Mouse (Mus musculus) MEL (cell line): ENCODE measurements around the gene She. TPM values are rescaled to one million over a fixed set of nuclear protein-coding genes. Genes with fewer than 3 reads are reported as not detected.

Source experiments
- DNase-seq: peaks from one replicate; pipeline ENCODE4 v3.0.0; 2011; ENCODE audit warnings: low read depth, low spot score
- H3K27ac ChIP-seq: 2 replicates; pipeline ENCODE4 v1.5.1; 2012; ENCODE audit warnings: low read depth, mild to moderate bottlenecking, control low read depth, low read length, moderate library complexity; ENCODE audit not compliant: control insufficient read depth
- H3K27me3 ChIP-seq, 2 experiments: fragments of 150-350 bp in 1 of 2; sonication (generic) in 1 of 2; 2 replicates each; pipeline ENCODE4 v1.6.1; 2012; ENCODE audit warnings: low read length in 2 of 2, mild to moderate bottlenecking in 2 of 2, improper control_type of control experiment in 1 of 2, moderate library complexity in 1 of 2; ENCODE audit not compliant: insufficient read depth in 2 of 2, control insufficient read depth in 1 of 2
- H3K36me3 ChIP-seq, 2 experiments: 2 replicates each; pipeline ENCODE4 v1.6.1; 2012 to 2014; ENCODE audit warnings: low read length in 2 of 2, improper control_type of control experiment in 1 of 2, inconsistent platforms in 1 of 2, mild to moderate bottlenecking in 1 of 2; ENCODE audit not compliant: insufficient read depth in 2 of 2, control insufficient read depth in 1 of 2
- H3K4me1 ChIP-seq, 2 experiments: fragments of 150-350 bp in 1 of 2; sonication (generic) in 1 of 2; 2 replicates each; pipeline ENCODE4 v1.6.1; 2012; ENCODE audit warnings: low read length in 2 of 2, improper control_type of control experiment in 1 of 2, mild to moderate bottlenecking in 1 of 2; ENCODE audit not compliant: insufficient read depth in 2 of 2, control insufficient read depth in 1 of 2
- H3K4me3 ChIP-seq, 2 experiments: fragments of 150-350 bp in 1 of 2; sonication (generic) in 1 of 2; 2 replicates each; pipeline ENCODE4 v1.5.1; 2012; ENCODE audit warnings: low read depth in 2 of 2, low read length in 2 of 2, mild to moderate bottlenecking in 2 of 2, moderate library complexity in 2 of 2, control low read depth in 1 of 2, improper control_type of control experiment in 1 of 2; ENCODE audit not compliant: control insufficient read depth in 1 of 2, insufficient read depth in 1 of 2
- H3K79me2 ChIP-seq: 2 replicates; pipeline ENCODE4 v1.6.1; 2012; ENCODE audit warnings: mild to moderate bottlenecking, low read length, moderate library complexity; ENCODE audit not compliant: control insufficient read depth, poor library complexity, insufficient read depth
- H3K9ac ChIP-seq: 2 replicates; pipeline ENCODE4 v1.6.1; 2012; ENCODE audit warnings: low read depth, mild to moderate bottlenecking, control low read depth, low read length, moderate library complexity; ENCODE audit not compliant: control insufficient read depth, poor library complexity, severe bottlenecking
- H3K9me3 ChIP-seq: fragments of 150-350 bp; sonication (generic); replicated peaks from 2 replicates; pipeline ENCODE4 v1.6.1; 2012; ENCODE audit warnings: mild to moderate bottlenecking, low read length, improper control_type of control experiment, moderate library complexity; ENCODE audit not compliant: insufficient read depth
- CHD2 ChIP-seq: IDR thresholded peaks from 2 replicates; pipeline ENCODE4 v1.6.1; 2011; ENCODE audit warnings: low read length, improper control_type of control experiment
- CTCF ChIP-seq, 3 experiments: IDR thresholded peaks in 2 of 3; conservative IDR thresholded peaks in 1 of 3; 2 replicates each; pipeline ENCODE4 v1.5.1; 2011 to 2012; ENCODE audit warnings: low read length in 3 of 3, low read depth in 2 of 3, mild to moderate bottlenecking in 2 of 3, improper control_type of control experiment in 1 of 3, inconsistent platforms in 1 of 3, mixed read lengths in 1 of 3, moderate library complexity in 1 of 3; ENCODE audit not compliant: control insufficient read depth in 1 of 3, insufficient read depth in 1 of 3, poor library complexity in 1 of 3, severe bottlenecking in 1 of 3
- ELF1 ChIP-seq: IDR thresholded peaks from 2 replicates; pipeline ENCODE4 v1.6.1; 2014; ENCODE audit warnings: low read depth, mild to moderate bottlenecking, inconsistent platforms, low read length, improper control_type of control experiment, moderate library complexity
- EP300 ChIP-seq, 2 experiments: IDR thresholded peaks; 2 replicates each; pipeline ENCODE4 v1.6.1; 2011; ENCODE audit warnings: improper control_type of control experiment in 2 of 2, low read length in 2 of 2, low read depth in 1 of 2, mild to moderate bottlenecking in 1 of 2
- ETS1 ChIP-seq: IDR thresholded peaks from 2 replicates; pipeline ENCODE4 v1.6.1; 2012; ENCODE audit warnings: low read depth, mild to moderate bottlenecking, inconsistent platforms, low read length, improper control_type of control experiment, moderate library complexity
- GABPA ChIP-seq: IDR thresholded peaks from 2 replicates; pipeline ENCODE4 v1.6.1; 2012; ENCODE audit warnings: low read depth, mild to moderate bottlenecking, inconsistent platforms, low read length, improper control_type of control experiment, moderate library complexity
- GATA1 ChIP-seq: IDR thresholded peaks from 2 replicates; pipeline ENCODE4 v1.6.1; 2011; ENCODE audit warnings: low read depth, low read length, improper control_type of control experiment
- HCFC1 ChIP-seq: IDR thresholded peaks from 2 replicates; pipeline ENCODE4 v1.6.1; 2012; ENCODE audit warnings: low read depth, mild to moderate bottlenecking, inconsistent platforms, low read length, improper control_type of control experiment, moderate library complexity
- KAT2A ChIP-seq: conservative IDR thresholded peaks from 2 replicates; pipeline ENCODE4 v1.6.1; 2012; ENCODE audit warnings: low read depth, low read length, improper control_type of control experiment, inconsistent platforms
- MAFK ChIP-seq: IDR thresholded peaks from 2 replicates; pipeline ENCODE4 v1.6.1; 2011; ENCODE audit warnings: low read depth, mild to moderate bottlenecking, low read length, improper control_type of control experiment, borderline replicate concordance
- MAX ChIP-seq: IDR thresholded peaks from 2 replicates; pipeline ENCODE4 v1.6.1; 2011; ENCODE audit warnings: low read length, improper control_type of control experiment
- MAZ ChIP-seq: IDR thresholded peaks from 2 replicates; pipeline ENCODE4 v1.6.1; 2012; ENCODE audit warnings: low read depth, mild to moderate bottlenecking, inconsistent platforms, low read length, improper control_type of control experiment
- MYB ChIP-seq: IDR thresholded peaks from 2 replicates; pipeline ENCODE4 v1.6.1; 2011; ENCODE audit warnings: mild to moderate bottlenecking, low read depth, low read length, improper control_type of control experiment
- MYC ChIP-seq: IDR thresholded peaks from 2 replicates; pipeline ENCODE4 v1.6.1; 2011; ENCODE audit warnings: low read depth, mild to moderate bottlenecking, low read length, improper control_type of control experiment, moderate library complexity
- NELFE ChIP-seq: IDR thresholded peaks from 2 replicates; pipeline ENCODE4 v1.6.1; 2011; ENCODE audit warnings: low read depth, low read length, improper control_type of control experiment
- NRF1 ChIP-seq: IDR thresholded peaks from 2 replicates; pipeline ENCODE4 v1.6.1; 2014; ENCODE audit warnings: low read depth, mild to moderate bottlenecking, inconsistent platforms, low read length, improper control_type of control experiment, moderate library complexity; ENCODE audit not compliant: poor library complexity, insufficient read depth, severe bottlenecking
- POLR2AphosphoS2 ChIP-seq: IDR thresholded peaks from 2 replicates; pipeline ENCODE4 v1.6.1; 2011; ENCODE audit warnings: low read length, improper control_type of control experiment
- POLR2AphosphoS5 ChIP-seq: IDR thresholded peaks from 2 replicates; pipeline ENCODE4 v1.6.1; 2012; ENCODE audit warnings: low read depth, borderline replicate concordance, mild to moderate bottlenecking, inconsistent platforms, low read length, moderate library complexity, mixed read lengths
- RAD21 ChIP-seq: IDR thresholded peaks from 2 replicates; pipeline ENCODE4 v1.6.1; 2011; ENCODE audit warnings: mild to moderate bottlenecking, low read depth, low read length, improper control_type of control experiment
- RCOR1 ChIP-seq: IDR thresholded peaks from 2 replicates; pipeline ENCODE4 v1.6.1; 2012; ENCODE audit warnings: low read depth, mild to moderate bottlenecking, inconsistent platforms, low read length, improper control_type of control experiment
- TCF12 ChIP-seq: IDR thresholded peaks from 2 replicates; pipeline ENCODE4 v1.6.1; 2014; ENCODE audit warnings: low read depth, mild to moderate bottlenecking, inconsistent platforms, low read length, improper control_type of control experiment, moderate library complexity
- ZC3H11A ChIP-seq: IDR thresholded peaks from 2 replicates; pipeline ENCODE4 v1.6.1; 2012; ENCODE audit warnings: low read depth, mild to moderate bottlenecking, inconsistent platforms, low read length, improper control_type of control experiment
- ZMIZ1 ChIP-seq: IDR thresholded peaks from 2 replicates; pipeline ENCODE4 v1.6.1; 2012; ENCODE audit warnings: low read depth, mild to moderate bottlenecking, inconsistent platforms, low read length, improper control_type of control experiment, moderate library complexity
- ZNF384 ChIP-seq: IDR thresholded peaks from 2 replicates; pipeline ENCODE4 v1.6.1; 2012; ENCODE audit warnings: low read depth, mild to moderate bottlenecking, inconsistent platforms, low read length, improper control_type of control experiment
- polyA plus RNA-seq, 2 experiments: library from polyadenylated mRNA; stranded (reverse) in 1 of 2; unstranded in 1 of 2; fragments of >175 nt in 1 of 2; fragments of >200 nt in 1 of 2; gene quantifications; 2 replicates each; pipeline versions ENCODE4 v1.2.1 to v1.2.4; 2012; ENCODE audit warnings: low replicate concordance in 2 of 2, low read depth in 1 of 2; ENCODE audit not compliant: insufficient read length in 2 of 2, insufficient read depth in 1 of 2, missing spikeins in 1 of 2
- total RNA-seq: library from RNA; depleted of rRNA; stranded (reverse); fragments of 300-350 nt; gene quantifications from 2 replicates; pipeline ENCODE4 v1.2.3, GENCODE M21; 2012

She gene
- total and polyA plus RNA-seq, 3 experiments, result 3.3 to 3.5 TPM; not detected in 1

- H3K4me1 ChIP-seq, result peaks cover 0 to 16% of the 10 kb centered on the region in 2 experiments; a peak in 3 of 4 replicates
Observed at GRCm38 (mm10) chr3:89898870-89899510, 67.8 kb downstream of the She start.

GRCm38 (mm10) chr3:89899511-89899908 is 68.3 kb downstream of the She start:
- Histone ChIP-seq H3K9ac (no peak overlapping the region), H3K27me3 (no peaks in the 10 kb centered on the region), H3K79me2 (no peaks in the 10 kb centered on the region), H3K9me3 (no peaks in the 10 kb centered on the region), H3K4me3 (no peak overlapping the region), H3K27ac (no peak overlapping the region), H3K4me1 (peaks cover 0 to 16% of the 10 kb centered on the region in 2 experiments; a peak in 3 of 4 replicates)
- DNase-seq, result no peak
- no peak for TF ChIP-seq EP300 (IDR thresholded peaks at IDR 0.05; ENCODE audit: low read depth in 1 of 2, low read length in 2 of 2)
- TF ChIP-seq CHD2, result no peak
- no peak for TF ChIP-seq MAZ
- no peak for TF ChIP-seq MYB
- TF ChIP-seq CTCF (IDR thresholded peaks at IDR 0.05 in 2 of 3, conservative IDR thresholded peaks at IDR 0.05 in 1 of 3; ENCODE audit: control insufficient read depth in 1 of 3, insufficient read depth in 1 of 3, low read depth in 2 of 3, low read length in 3 of 3, poor library complexity in 1 of 3, severe bottlenecking in 1 of 3), result no peak
- no peak for TF ChIP-seq POLR2AphosphoS2
- no peak for TF ChIP-seq RCOR1
- TF ChIP-seq RAD21, result no peak
- no peak for TF ChIP-seq ELF1
- no peak for TF ChIP-seq KAT2A
- TF ChIP-seq MYC, result no peak
- no peak for TF ChIP-seq NRF1
- TF ChIP-seq ZC3H11A, result no peak
- no peak for TF ChIP-seq ETS1
- TF ChIP-seq, all 39 proteins: peak for 0
- H3K36me3 ChIP-seq, result peaks cover 0 to 9% of the 10 kb centered on the region in 2 experiments; a peak in 2 of 4 replicates

More at GRCm38 (mm10) chr3:89898870-89899510, 67.8 kb downstream of the She start:
- Histone ChIP-seq H3K4me3 (no peak overlapping the region), H3K36me3 (peaks cover 0 to 9% of the 10 kb centered on the region in 2 experiments; a peak in 2 of 4 replicates)
- TF ChIP-seq HCFC1 (no peak), ZNF384 (no peak), NELFE (no peak), NRF1 (no peak), POLR2AphosphoS5 (no peak), EP300 (IDR thresholded peaks at IDR 0.05; ENCODE audit: low read depth in 1 of 2, low read length in 2 of 2) (no peak), MAFK (no peak), TCF12 (no peak), MAX (no peak), ZMIZ1 (no peak), CHD2 (no peak), ELF1 (no peak), GATA1 (no peak), GABPA (no peak)
- TF ChIP-seq, all 39 proteins: peak for 0
- no peaks in the 10 kb centered on the region for H3K9me3 ChIP-seq
- H3K9ac ChIP-seq, result no peak overlapping the region
- no peaks in the 10 kb centered on the region for H3K79me2 ChIP-seq
- H3K27me3 ChIP-seq, result no peaks in the 10 kb centered on the region
- no peak for DNase-seq
- no peak overlapping the region for H3K27ac ChIP-seq
